Comparison of ENCODE assay signal across 9 mouse cellular contexts in the genomic region with DNA sequence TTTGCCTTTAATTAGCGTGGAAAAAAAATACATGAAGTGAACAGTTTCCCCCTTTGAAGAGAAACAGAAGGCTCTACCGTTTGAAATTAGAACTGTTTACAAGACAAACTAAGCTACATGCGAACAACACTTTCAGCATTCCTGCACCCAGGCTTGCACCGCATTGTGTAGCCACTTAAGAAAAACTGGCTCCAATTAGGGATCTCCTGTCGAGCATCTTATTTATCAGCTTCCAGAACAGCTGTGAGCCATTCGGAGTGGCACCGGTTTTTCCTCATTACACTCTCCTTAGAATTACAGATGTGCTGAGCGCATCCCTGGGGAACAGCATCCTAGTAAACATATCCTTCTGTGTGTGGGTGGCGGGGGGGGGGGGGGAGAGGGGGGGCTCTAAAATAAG.
DNase-seq lines count a peak whose midpoint lies in the region; ATAC-seq and TF ChIP-seq lines count a peak whose summit lies in the region.
"Had no signal": no experiment of that assay in that cellular context is flagged by ENCODE, and none has a peak within 500 bp of the region (broad histone marks: within the 10 kb centered on the region; RNA-seq: fewer than 3 reads in every experiment).

No protein-coding gene starts in this region.

- H3K9me3 ChIP-seq in hindbrain, embryonic 11.5 days (ENCODE audit: control insufficient read depth, low read length): no peaks in the 10 kb centered on the region
- no peaks in the 10 kb centered on the region for H3K9me3 ChIP-seq in limb, embryonic 12.5 days
- no peaks in the 10 kb centered on the region for H3K9me3 ChIP-seq in stomach, postnatal 0 days (ENCODE audit: control insufficient read depth, low read length)
- H3K9me3 ChIP-seq: liver, embryonic 13.5 days had no signal

- H3K27me3 ChIP-seq in hindbrain, embryonic 11.5 days (ENCODE audit: control insufficient read depth, insufficient read depth, low read length): no peaks in the 10 kb centered on the region
- H3K27me3 ChIP-seq in limb, embryonic 12.5 days: no peaks in the 10 kb centered on the region
- H3K27me3 ChIP-seq in stomach, postnatal 0 days (ENCODE audit: control insufficient read depth, insufficient read depth, low read length): no peaks in the 10 kb centered on the region
- H3K27me3 ChIP-seq: liver, embryonic 13.5 days had no signal

- H3K27ac ChIP-seq in left cerebral cortex, adult 2 months: no peak overlapping the region
- no peak overlapping the region for H3K27ac ChIP-seq in hindbrain, embryonic 11.5 days (ENCODE audit: low read depth, low read length)
- H3K27ac ChIP-seq in limb, embryonic 12.5 days: no peak overlapping the region
- H3K27ac ChIP-seq in stomach, postnatal 0 days (replicated peaks): no peak overlapping the region
- H3K27ac ChIP-seq: liver, embryonic 13.5 days had no signal

- TF ChIP-seq CTCF in left cerebral cortex, adult 2 months (IDR thresholded peaks at IDR 0.05): no peak
- TF ChIP-seq CTCF in stomach, postnatal 0 days (IDR thresholded peaks at IDR 0.05; ENCODE audit: low read depth): no peak

- no peaks in the 10 kb centered on the region for H3K4me1 ChIP-seq in hindbrain, embryonic 11.5 days (replicated peaks; ENCODE audit: control insufficient read depth, insufficient read depth, low read length)
- peaks cover 16% of the 10 kb centered on the region for H3K4me1 ChIP-seq in limb, embryonic 12.5 days (replicated peaks)
- H3K4me1 ChIP-seq in stomach, postnatal 0 days (replicated peaks; ENCODE audit: control insufficient read depth, insufficient read depth): no peaks in the 10 kb centered on the region
- H3K4me1 ChIP-seq: liver, embryonic 13.5 days had no signal

- H3K4me3 ChIP-seq in left cerebral cortex, adult 2 months: peak overlapping the region; percentile 34
- H3K4me3 ChIP-seq in hindbrain, embryonic 11.5 days (ENCODE audit: low read depth, low read length): no peak overlapping the region
- peak overlapping the region; percentile 26 for H3K4me3 ChIP-seq in limb, embryonic 12.5 days (replicated peaks)
- H3K4me3 ChIP-seq in stomach, postnatal 0 days (ENCODE audit: low read depth, low read length): no peak overlapping the region
- H3K4me3 ChIP-seq: liver, embryonic 13.5 days had no signal

- no peak for TF ChIP-seq EP300 in stomach, postnatal 0 days (optimal IDR thresholded peaks at IDR 0.05)

- intact Hi-C loops in left cerebral cortex, adult 2 months (cut with DNase I): loop anchor here (5.0 kb wide), 1 partner anchor 303 kb away; no protein-coding TSS in a partner anchor
- intact Hi-C loops in left cerebral cortex, postnatal 4 days (cut with DNase I): no loop called here

- no peaks in the 10 kb centered on the region for H3K36me3 ChIP-seq in hindbrain, embryonic 11.5 days (ENCODE audit: control insufficient read depth, insufficient read depth, low read length)
- H3K36me3 ChIP-seq in limb, embryonic 12.5 days: no peaks in the 10 kb centered on the region
- H3K36me3 ChIP-seq in stomach, postnatal 0 days (ENCODE audit: control insufficient read depth, insufficient read depth, low read length): no peaks in the 10 kb centered on the region
- H3K36me3 ChIP-seq: liver, embryonic 13.5 days had no signal

- peak; percentile 7 to 9 for DNase-seq in left cerebral cortex, adult 2 months (ENCODE audit: extremely low spot score in 1 of 2, low spot score in 2 of 2)
- no peak for DNase-seq in left cerebral cortex, postnatal 4 days
- peak; percentile 19 for DNase-seq in hindbrain, embryonic 11.5 days (ENCODE audit: low spot score)
- DNase-seq in right cerebral cortex, adult 2 months (ENCODE audit: low spot score in 2 of 2): peak; percentile 14 to 32
- no peak for DNase-seq in stomach, postnatal 0 days (ENCODE audit: low spot score)
- no peak for DNase-seq in gastrocnemius, adult 8-10 months (ENCODE audit: low spot score in 2 of 2)
- no peak for DNase-seq in c-Kit-positive CD71-positive TER-119-positive erythroid progenitor cells, embryonic 14.5 days (ENCODE audit: low spot score)
- DNase-seq: liver, embryonic 13.5 days had no signal

- 26% methylated on average over 9 of the region's 9 CpGs for WGBS in hindbrain, embryonic 11.5 days
- 9% methylated on average over 9 of the region's 9 CpGs for WGBS in limb, embryonic 12.5 days
- 34% methylated on average over 8 of the region's 9 CpGs for WGBS in stomach, postnatal 0 days

- no peak overlapping the region; the same call in 1 of the 2 replicates for H3K4me2 ChIP-seq in hindbrain, embryonic 11.5 days (replicated peaks; ENCODE audit: low read depth, low read length)
- peak overlapping the region; percentile 56 for H3K4me2 ChIP-seq in limb, embryonic 12.5 days
- no peak overlapping the region for H3K4me2 ChIP-seq in stomach, postnatal 0 days (replicated peaks; ENCODE audit: low read depth)
- H3K4me2 ChIP-seq: liver, embryonic 13.5 days had no signal

- H3K9ac ChIP-seq in hindbrain, embryonic 11.5 days (ENCODE audit: low read depth, low read length): no peak overlapping the region
- no peak overlapping the region for H3K9ac ChIP-seq in limb, embryonic 12.5 days (replicated peaks)
- H3K9ac ChIP-seq in stomach, postnatal 0 days (ENCODE audit: low read length): no peak overlapping the region
- H3K9ac ChIP-seq: liver, embryonic 13.5 days had no signal

- ATAC-seq in hindbrain, embryonic 11.5 days (ENCODE audit: low FRiP score): no peak
- ATAC-seq in limb, embryonic 12.5 days (ENCODE audit: insufficient number of reproducible peaks, insufficient read depth, low FRiP score, low TSS enrichment, low read depth): no peak; the same call in 1 of the 2 replicates
- ATAC-seq in stomach, postnatal 0 days (ENCODE audit: low FRiP score, low TSS enrichment): no peak

Comparison
In these comparisons a context has a peak if more than half of its experiments do, and no peak if none do; other contexts are left out.
1. DNase-seq: peak in left cerebral cortex, adult 2 months (2 of 2), hindbrain, embryonic 11.5 days (single experiment) and right cerebral cortex, adult 2 months (2 of 2); none in left cerebral cortex, postnatal 4 days (single experiment), stomach, postnatal 0 days (single experiment), gastrocnemius, adult 8-10 months (0 of 2) and c-Kit-positive CD71-positive TER-119-positive erythroid progenitor cells, embryonic 14.5 days (single experiment).
2. H3K4me3 ChIP-seq: peak in left cerebral cortex, adult 2 months (single experiment) and limb, embryonic 12.5 days (single experiment); none in hindbrain, embryonic 11.5 days (single experiment) and stomach, postnatal 0 days (single experiment).